Mouse (Mus musculus) urinary bladder, postnatal 4 days (tissue): ENCODE data around the gene Ybx3.

Experiments
- DNase-seq, 2 experiments: peaks; one replicate each; pipeline ENCODE4 v3.0.0; 2021 to 2022; ENCODE audit warnings: low spot score in 2 of 2

Gene Ybx3

GRCm38 (mm10) chr6:131388040-131389021 is at the start of gene Ybx3:
Gene Ybx3, minus strand, starts transcription at chr6:131388476.
- DNase-seq = peak; percentile 79 to 86

DNA sequence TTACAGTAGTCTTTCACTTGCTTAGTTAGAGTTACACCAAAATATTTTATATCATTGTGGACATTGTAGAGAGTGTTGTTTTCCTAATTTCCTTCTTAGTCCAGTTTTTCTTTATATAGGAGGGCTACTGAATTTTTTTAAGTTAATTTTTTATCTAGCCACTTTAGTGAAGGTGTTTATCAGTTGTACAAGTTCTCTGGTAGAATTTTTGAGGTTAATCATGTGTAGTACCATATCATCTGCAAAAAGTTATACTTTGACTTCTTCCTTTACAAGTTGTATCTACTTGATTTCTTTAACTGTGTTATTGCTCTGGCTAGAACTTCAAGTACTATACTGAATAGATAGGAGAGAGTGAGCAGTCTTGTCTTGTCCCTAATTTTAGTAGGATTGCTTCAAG is 48.4 kb upstream of the Ybx3 start:
- no peak for DNase-seq

DNA sequence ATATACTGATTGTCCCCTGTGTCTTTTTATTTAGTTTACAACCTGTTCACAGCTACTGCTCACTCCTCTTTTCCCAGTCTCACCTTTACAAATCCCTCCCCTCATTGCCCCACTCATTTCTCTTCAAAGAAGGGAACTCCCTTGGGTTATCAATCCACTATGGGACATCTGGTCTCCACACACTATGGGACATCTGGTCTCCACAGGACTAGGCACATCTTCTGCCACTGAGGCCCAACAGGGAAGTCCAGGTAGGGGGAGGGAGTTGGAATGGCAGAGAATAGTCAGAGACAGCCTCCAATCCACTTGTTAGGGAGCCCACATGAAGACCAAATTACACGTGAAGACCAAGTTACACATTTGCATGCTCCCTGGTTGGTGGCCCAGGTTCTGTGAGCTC is 45.8 kb upstream of the Ybx3 start:
- DNase-seq = no peak

DNA sequence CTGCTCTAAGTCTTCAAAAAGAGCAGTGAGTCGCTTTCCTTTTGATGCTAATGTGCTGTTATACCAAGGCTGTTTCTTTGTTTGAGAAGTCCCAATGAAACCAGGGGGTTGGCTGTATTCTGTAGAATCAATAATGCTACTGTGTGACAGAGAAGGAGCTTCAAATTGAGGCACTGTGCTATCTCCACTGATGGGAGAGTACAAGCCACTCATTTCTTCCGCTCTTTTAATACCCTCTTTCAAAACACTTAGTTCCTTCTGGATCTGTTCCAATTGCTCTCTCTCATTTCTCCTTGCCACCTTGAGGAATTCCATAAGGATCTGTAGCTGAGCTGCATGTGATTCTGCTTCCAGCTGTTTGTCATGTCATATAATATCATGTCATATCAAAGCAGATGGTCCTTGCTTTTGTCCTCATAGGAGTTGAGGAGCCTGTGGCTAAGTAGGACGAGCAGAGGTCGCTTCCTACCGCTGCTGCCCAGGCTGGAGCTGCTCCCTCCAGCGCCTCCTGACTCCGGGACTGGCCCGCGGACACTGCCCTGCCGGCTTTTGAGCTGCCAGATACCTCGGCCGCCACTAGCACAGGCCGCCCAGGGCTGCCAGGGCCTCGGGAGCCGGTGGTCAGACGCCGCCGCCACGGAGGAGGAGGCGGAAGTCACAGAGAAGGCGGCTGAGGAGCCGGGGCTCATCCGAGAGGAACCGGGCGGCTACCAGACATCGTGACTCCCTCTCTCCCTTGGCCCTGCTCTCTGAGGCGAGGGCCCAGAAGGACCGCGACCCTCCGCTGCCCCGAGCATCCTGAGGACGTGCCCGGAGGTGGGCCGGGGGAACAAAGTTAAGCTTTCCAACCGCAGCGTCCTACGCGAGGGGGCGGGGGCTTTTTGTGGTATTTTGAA is 45.1 kb upstream of the Ybx3 start:
- DNase-seq = no peak

DNA sequence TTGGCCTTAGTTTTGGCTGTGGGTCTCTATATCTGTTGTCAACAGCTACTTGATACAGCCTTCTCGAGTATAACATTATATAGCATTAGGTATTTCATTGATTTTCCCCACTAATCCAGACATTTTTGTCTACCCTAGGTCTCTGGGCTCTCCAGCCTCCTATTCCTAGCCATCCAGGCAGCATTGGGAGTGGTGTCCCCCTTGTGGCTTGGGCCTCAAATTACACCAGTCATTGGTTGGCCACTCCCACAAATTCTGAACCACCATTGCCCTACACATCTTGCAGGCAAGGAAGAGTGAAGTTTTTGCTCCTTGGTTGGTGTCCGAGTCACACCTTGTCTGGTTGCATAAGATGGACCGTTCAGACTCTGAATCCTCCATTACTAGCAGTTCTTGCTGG is 33.3 kb upstream of the Ybx3 start:
- no peak for DNase-seq

- DNase-seq = no peak
These were observed 31.3 kb upstream of the Ybx3 start for GRCm38 (mm10) chr6:131419614-131420013.

- DNase-seq = no peak
These were observed 30.5 kb upstream of the Ybx3 start for GRCm38 (mm10) chr6:131418770-131419169.

DNA sequence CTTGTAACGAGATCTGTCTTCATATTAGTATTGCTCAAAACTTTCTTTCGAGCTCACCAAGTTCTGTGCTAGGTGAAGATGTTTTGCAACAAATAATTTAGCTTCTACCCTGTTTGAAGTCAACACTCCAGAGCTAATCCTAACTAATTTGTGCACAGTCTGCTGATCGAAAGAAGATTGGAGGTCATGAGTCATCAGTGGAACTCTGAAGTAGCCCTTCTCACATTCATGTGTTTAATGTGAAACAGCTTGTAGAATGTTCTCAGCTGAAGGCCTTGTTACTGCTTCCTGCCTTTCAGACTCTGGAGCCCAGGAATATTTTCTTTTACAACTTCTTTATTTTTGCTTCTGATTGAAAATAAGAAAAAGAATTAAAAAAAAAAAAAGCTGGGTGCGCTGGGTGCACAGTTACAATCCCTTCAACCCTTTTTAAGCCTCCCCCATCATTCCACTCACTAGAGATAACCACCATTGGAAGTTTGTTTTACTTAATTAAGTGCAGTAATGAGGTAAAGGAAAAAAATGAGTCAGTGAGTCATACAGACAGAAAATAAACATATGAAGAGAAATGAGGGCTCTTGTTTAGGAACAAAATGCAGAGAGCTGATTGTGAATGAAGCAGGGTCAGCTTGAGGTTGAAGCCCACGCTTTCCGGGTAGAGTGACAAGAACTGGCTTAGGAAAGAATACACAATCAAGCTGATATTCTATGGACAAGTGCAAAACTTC is 23.0 kb upstream of the Ybx3 start:
- no peak for DNase-seq

- no peak for DNase-seq
These were observed 18.7 kb upstream of the Ybx3 start for GRCm38 (mm10) chr6:131406957-131407356.

DNA sequence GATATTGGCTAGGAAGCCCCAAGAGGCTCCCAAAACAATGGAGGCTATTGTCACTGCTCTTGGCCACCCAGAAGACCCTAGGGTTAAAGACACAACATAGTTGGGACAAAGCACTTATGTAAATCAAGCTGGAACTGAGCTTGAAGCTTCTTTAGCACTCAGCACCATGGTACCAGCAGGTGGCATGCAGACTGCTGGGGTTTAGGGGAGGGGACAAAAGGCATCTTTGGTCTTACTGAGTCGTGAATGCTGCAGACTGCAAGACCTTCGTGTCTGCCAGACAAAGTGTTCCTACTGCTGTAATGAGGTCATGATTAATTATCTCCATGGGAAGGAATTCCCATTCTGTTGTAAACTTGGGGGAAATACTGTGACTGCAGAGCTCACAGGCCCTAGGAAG is 17.6 kb upstream of the Ybx3 start:
- no peak for DNase-seq

- DNase-seq = no peak
These were observed 16.9 kb upstream of the Ybx3 start for GRCm38 (mm10) chr6:131405174-131405573.

GRCm38 (mm10) chr6:131404260-131404659 is 16.0 kb upstream of the Ybx3 start:
- DNase-seq = no peak

- DNase-seq = no peak
These were observed 14.8 kb upstream of the Ybx3 start for GRCm38 (mm10) chr6:131403036-131403435.

DNA sequence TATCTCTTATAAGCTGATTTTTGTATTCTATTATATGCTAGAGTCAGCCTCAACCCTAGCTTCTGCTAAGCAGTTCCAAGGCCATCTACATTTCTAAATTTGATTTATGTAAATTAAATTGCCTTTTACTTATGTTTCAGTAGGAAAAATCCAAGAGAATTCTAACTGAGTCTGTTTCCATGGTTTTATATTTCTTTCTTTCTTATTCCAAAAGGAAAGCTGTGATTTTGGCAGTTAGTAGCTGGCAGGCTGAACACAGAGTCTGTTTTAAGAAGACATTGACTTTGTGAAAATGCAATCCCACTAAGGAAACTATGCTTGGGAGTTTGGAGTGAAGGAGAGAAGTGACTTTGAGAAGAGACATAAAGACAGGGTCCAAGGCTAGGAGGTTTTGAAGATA is 14.3 kb upstream of the Ybx3 start:
- DNase-seq = no peak

- DNase-seq = no peak
These were observed 13.0 kb upstream of the Ybx3 start for GRCm38 (mm10) chr6:131401259-131401658.

GRCm38 (mm10) chr6:131396650-131397049 is 8.4 kb upstream of the Ybx3 start:
- no peak for DNase-seq

GRCm38 (mm10) chr6:131393873-131394660 is 5.8 kb upstream of the Ybx3 start:
- no peak for DNase-seq

DNA sequence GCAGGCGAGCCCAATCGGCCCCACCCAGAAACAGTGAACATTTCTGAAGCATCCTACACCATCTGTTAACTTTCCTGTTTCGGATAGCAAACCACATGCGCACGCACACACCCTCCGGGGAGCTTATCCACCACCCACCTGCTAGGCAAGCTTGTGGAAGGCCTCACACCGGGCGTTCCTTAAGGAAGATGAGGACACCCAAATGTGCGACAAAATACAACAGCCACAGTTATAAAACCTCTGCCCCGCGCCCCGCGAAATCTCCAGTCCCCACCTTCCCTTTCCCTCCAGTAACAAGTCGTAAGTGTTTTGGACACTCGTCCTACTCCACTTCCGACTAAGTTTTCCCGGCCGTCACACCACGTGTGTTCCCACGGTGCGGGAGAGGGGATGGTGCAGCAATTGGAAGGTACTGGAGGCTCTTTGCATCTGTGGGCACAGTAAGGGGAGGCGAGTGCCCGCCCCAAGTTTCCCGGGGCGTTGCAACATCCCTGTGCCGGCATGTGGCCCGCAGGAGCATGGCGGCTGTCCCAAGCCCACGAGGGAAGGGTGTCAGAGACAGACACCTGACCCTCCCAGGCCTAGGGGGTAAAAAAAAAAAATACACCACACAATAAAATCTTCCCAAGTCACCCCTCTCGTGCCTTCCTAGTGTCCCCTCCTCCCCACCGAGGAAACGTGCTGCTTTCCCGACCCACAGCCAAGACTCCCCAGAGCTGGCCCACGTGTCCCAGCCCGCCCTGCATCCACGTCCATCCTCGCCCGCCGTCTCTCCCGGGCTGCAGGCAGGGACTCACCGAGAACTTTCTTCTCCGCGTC is 846 bp downstream of the Ybx3 start:
- DNase-seq = peak; percentile 31 to 65

DNA sequence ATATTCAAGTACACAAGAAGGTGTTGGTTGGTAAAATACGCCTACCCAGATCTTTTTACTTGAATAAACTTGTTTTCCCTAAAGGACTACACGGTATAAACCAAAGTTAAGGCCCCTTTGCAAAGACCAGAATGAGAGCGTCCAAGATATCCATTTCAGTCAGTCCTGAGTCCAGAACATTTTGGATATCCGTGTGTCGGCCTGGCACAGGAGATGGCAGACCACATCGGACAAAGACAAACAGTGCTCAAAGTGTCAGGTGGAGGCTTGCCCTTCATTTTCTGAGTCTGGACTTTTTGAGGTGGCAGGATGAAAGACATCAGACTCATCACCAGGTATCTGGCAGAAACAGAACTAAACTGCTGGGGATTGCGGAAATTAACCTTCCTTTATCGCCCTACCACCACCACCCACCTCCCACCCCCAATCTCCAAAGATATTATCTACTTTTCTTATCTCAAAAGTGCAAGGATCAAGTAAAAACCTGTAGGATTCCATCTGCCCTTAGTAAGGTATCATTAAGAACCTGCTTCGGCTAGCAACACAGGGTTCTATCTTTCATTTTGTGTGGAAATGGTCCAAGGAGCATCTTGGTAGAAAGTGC is 1.8 kb downstream of the Ybx3 start:
- DNase-seq = no peak

GRCm38 (mm10) chr6:131385469-131385868 is 2.8 kb downstream of the Ybx3 start:
- DNase-seq = no peak
